Mouse (Mus musculus) embryo, embryonic 10.5 days (tissue): ENCODE data around the gene Itch.
"Not testable (repeated sequence)": the region's sequence is repeated elsewhere in the genome, so short reads cannot be mapped to it uniquely, and the experiment has no call there.

Source experiments
- DNase-seq: peaks from one replicate; pipeline ENCODE4 v3.0.0-alpha.2; 2015; ENCODE audit warnings: low spot score

The Itch gene

GRCm38 (mm10) chr2:155133011-155133976, at the start of gene Itch:
Gene Itch, plus strand, starts transcription at chr2:155133509.
- DNase-seq, result peak; percentile 97

- no peak for DNase-seq
These were observed 48.8 kb upstream of the Itch start for GRCm38 (mm10) chr2:155084546-155084945.

DNA sequence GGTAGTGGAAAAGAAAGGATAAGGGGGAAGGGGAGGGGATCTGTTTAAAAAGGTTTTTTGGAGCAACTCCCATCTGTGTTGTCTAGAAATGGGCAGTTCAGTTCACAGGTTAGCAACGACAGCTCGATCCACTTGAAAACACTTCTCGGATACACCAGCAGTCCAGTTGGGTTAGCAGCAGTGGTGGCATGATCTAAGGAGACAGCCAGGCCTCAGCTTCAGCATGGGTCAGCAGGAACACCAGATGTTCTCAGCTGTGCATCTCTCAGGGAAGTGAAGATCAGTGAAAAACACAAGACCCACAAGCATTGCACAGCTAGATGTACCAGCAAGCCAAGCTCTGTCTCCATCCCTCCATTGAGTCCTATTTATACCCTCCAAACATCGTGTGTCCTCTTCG, 47.0 kb upstream of the Itch start:
- no peak for DNase-seq

DNA sequence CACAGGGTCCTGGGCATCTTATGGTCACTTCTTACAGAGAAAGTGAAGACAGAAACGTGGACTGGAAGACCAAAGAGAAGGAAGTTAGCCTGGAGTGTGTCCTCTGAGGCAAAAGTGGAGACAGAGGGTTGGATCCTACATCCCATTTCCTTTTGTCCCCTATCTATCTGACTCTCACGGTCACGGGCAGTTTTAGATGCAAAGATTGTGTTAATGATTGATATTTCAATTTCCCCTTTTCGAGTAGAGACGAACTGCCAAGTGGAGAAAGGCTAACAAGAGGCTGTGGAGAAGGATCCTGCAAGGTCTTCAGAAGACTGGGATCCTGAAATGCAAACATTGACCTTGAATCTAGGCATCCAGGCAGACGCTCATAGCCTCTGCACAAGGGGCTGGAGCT, 45.0 kb upstream of the Itch start:
- no peak for DNase-seq

GRCm38 (mm10) chr2:155090909-155091742, 42.2 kb upstream of the Itch start:
- no peak for DNase-seq

DNA sequence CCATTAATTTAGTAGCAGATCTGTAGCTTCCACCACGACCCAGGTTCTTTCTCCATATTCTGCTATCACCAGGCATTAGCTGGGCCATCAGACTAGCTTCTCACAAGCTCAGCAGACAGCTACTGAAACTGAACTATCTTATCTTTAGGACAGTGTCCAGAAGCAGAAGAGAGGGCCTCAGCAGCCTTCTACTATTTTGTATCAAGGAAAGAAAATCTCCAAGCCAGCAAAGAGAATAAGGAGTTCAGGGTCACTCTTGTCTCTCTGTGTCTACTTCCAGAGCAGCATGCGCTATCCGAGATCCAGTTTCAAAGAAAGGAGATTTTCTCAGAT, 41.6 kb upstream of the Itch start:
- DNase-seq, result no peak

DNA sequence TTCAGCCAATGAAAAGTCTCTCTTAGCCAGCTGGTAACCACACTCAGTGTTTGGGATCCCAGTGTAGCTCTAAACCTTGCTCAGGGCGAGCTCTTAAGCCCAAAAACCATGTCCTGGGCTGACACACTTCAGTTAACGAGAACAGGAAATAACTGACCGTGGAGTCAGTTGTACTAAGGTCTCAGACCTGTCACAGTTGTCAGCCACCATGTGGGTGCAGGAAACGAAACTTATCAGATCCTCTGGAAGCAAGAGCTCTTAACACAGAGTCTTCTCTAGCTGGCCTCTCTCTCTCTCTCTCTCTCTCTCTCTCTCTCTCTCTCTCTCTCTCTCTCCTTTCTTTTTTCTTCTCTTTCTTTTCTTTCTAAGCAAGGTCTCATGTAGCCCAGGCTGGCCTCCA, 39.9 kb upstream of the Itch start:
- no peak for DNase-seq

GRCm38 (mm10) chr2:155098720-155099380, 34.5 kb upstream of the Itch start:
- peak; percentile 40 for DNase-seq

DNA sequence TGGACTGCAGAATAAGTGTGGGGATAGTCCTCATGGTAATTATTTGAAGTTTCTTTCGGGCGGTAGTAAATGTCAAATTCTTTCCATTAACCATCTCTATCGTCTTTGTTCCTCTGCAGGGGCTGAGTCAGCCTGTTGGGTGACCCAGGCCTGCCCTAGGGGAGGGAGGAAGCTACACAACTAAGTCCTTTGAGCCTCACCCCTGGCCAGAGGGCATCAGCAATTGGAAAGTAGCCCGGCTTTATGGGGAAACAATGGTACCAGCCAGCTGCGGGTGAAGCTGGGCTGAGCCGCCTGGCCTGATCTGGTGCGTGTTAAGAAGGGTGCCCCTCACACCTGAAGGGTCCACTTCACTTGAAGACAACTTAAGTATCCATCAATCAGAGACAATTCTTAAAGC, 33.9 kb upstream of the Itch start:
- no peak for DNase-seq

- no peak for DNase-seq
These were observed 33.1 kb upstream of the Itch start for GRCm38 (mm10) chr2:155099994-155100795.

DNA sequence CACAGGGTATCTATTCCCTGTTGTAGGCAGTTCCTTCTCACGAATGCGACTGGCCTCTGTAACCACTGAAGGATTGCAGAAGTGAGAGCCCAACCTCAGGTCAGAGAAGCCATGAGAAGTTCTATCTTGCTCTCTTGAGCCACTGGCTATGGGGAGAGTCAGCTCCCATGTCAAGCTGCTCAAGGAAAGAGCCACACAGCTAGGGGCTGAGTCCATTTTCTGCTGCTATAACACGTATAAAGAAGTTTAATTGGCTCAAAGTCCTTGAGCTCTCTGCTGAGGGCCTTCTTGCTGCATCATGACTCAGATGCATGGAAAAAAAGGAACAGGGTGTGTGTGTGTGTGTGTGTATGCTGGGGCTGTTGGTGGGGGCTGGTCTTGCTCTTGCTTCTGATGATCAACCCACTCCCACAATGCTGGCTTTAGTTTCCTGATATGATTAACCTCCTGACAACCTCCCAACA, 32.5 kb upstream of the Itch start:
- no peak for DNase-seq

- no peak for DNase-seq
These were observed 31.5 kb upstream of the Itch start for GRCm38 (mm10) chr2:155101761-155102181.

GRCm38 (mm10) chr2:155103607-155104006, 29.7 kb upstream of the Itch start:
- DNase-seq, result no peak

GRCm38 (mm10) chr2:155107276-155107675, 26.0 kb upstream of the Itch start:
- DNase-seq, result not testable (repeated sequence)

DNA sequence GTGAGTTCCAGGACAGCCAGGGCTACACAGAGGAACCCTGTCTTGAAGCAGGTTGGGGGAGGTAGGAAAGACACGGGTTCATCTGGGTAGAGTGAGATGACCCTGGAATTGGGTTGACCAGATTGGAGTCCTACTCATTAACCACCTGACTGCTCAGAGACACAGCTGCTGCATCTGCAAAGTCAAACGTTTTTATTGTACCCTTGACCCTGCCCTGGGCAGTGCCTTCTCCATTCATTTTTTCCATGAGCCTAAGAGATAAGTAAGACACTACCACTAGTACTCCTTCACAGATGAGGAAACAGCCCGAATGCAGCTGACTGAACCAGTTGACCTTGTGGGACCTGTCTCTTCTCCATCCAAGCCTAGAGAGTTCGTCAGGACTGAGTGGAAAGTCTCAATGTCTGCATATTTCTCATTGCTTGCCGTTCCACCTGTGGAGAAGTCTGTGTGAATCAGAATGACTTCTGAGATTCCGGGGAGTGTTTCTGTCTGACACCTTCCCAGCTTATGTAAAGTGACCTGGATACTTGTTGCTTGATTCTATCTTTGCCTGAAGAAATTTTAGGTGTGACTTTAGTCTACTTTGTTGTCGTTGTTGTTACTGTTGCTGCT, 18.0 kb upstream of the Itch start:
- DNase-seq, result no peak

DNA sequence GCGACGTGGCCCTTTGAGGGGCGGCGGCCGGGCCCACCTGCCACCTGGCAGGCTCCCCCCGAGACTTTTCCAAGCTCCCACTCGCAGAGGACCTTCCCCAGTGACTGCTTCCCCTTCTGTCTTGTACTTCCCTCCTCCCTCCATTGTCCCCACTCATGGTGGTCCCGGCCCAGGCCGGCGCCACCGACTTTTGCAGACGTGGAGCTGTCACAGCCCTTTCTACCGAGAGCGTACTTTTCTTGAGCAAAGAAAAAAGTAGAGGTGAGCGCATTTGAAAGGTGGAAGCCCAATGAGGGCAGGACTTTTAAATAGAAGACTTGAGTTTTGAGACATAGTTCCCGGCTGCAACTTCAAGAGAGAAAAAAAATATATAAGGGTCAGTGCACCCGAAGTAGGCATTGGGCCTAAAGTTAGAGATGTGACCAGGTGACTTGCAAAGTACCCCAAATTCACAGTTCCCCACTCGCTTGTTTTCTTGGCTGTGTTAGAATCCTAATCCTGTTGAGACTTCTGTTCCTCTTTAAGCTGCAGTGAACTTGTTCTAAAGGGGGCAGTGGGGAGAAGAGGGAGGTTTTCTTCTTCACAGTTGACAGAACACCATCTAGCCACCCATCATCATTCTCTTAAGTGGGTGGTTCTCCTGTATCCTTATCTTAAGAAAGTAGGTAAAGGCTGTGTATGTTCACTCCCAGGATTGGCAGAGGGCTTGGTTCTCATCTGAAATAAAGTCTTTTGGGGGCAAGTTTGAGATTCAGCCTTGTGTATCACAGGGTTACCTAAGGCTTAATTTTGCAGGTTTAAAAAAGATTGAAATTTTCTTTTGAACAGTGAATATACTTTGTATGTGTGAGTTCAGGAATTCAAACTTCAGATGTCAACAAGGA, 910 bp downstream of the Itch start:
- DNase-seq, result peak; percentile 54

DNA sequence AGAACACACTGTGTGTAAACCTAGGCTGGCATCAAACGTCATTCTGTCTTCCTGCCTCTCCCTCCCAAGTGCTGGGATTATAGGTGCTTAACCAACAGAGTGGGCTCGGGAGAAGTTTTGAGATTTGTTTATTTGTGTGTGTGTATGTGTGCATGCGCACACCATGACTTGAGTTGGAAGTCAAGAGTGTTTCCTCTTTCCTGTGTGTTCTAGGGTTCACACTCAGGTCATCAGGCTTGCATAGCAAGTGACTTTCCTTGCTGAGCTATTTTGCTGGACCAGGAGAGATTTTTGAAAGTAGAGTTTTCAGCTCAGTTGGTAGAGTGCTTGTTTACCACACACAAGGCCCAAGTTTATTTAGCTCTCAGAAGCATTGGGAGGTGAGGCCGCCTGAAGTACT, 1.8 kb downstream of the Itch start:
- no peak for DNase-seq

- no peak for DNase-seq
These were observed 2.2 kb downstream of the Itch start for GRCm38 (mm10) chr2:155135534-155135933.

DNA sequence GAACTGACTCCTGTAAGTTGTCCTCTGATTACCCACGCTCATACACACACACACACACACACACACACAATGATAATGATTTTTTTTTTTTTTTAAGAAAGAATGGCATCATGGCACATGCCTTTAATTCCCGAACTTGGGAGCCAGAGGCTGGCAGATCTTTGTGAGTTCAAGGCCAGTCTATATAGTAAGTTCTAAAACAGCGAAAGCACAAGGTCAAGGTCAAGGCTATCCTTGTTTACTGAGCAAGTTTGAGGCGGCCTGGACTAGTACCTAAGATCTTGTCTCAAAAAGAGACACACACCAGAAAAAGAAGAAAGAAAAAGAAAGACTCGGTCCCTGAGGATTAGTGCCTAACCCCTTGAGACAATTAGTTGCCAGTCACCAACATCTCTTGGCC, 7.7 kb downstream of the Itch start:
- no peak for DNase-seq

GRCm38 (mm10) chr2:155142025-155142555, 8.8 kb downstream of the Itch start:
- DNase-seq, result no peak
